Mouse (Mus musculus) embryonic facial prominence, embryonic 13.5 days (tissue): Measurements from ENCODE around the gene Olfr1348. TPM values are rescaled to one million over a fixed set of nuclear protein-coding genes. Genes with fewer than 3 reads are reported as not detected.
"Not testable (repeated sequence)": the region's sequence is repeated elsewhere in the genome, so short reads cannot be mapped to it uniquely, and the experiment has no call there.

ENCODE experiments used
- ATAC-seq: fragments of 200-750 bp; cut with Nextera tagmentation; 2 replicates; pipeline ENCODE4 v1.8.0; 2017; ENCODE audit warnings: low read depth; ENCODE audit not compliant: insufficient number of reproducible peaks, insufficient read depth, low FRiP score, low TSS enrichment
- H3K27ac ChIP-seq: fragments of 300-500 bp; sonication (generic); 2 replicates; pipeline ENCODE4 v1.5.1; 2015; ENCODE audit warnings: moderate library complexity, mild to moderate bottlenecking, inconsistent platforms
- H3K27me3 ChIP-seq: fragments of 300-500 bp; sonication (generic); 2 replicates; pipeline ENCODE4 v1.6.1; 2015; ENCODE audit warnings: mild to moderate bottlenecking, inconsistent platforms
- H3K36me3 ChIP-seq: fragments of 300-500 bp; sonication (generic); 2 replicates; pipeline ENCODE4 v1.6.1; 2015; ENCODE audit warnings: mild to moderate bottlenecking, inconsistent platforms
- H3K4me1 ChIP-seq: fragments of 300-500 bp; sonication (generic); 2 replicates; pipeline ENCODE4 v1.6.1; 2015; ENCODE audit warnings: inconsistent platforms
- H3K4me2 ChIP-seq: fragments of 300-500 bp; sonication (generic); 2 replicates; pipeline ENCODE4 v1.6.1; 2015; ENCODE audit warnings: moderate library complexity, mild to moderate bottlenecking, inconsistent platforms
- H3K4me3 ChIP-seq: fragments of 300-500 bp; sonication (generic); 2 replicates; pipeline ENCODE4 v1.5.1; 2015; ENCODE audit warnings: mild to moderate bottlenecking, inconsistent platforms
- H3K9ac ChIP-seq: fragments of 300-500 bp; sonication (generic); 2 replicates; pipeline ENCODE4 v1.6.1; 2015; ENCODE audit warnings: mild to moderate bottlenecking, inconsistent platforms
- H3K9me3 ChIP-seq: fragments of 300-500 bp; sonication (generic); 2 replicates; pipeline ENCODE4 v1.6.1; 2016; ENCODE audit warnings: inconsistent platforms
- WGBS: fragments of 180-500 bp; shearing (Covaris S2); methylation state at CpG from one replicate; pipeline ENCODE4 v1.1.7; 2015; ENCODE audit warnings: mixed read lengths; 5-methylcytosine and 5-hydroxymethylcytosine counted together
- polyA plus RNA-seq: library from polyadenylated mRNA; unstranded; fragments of >200 nt; fragmentation: Nextera tagmentation; extraction: Ambion mirVana; gene quantifications from 2 replicates; pipeline ENCODE4 v1.2.1, GENCODE M21; 2015

Gene Olfr1348
- polyA plus RNA-seq = not detected in 2 replicates

GRCm38 (mm10) chr7:6508648-6509047 is at the start of gene Olfr1348:
TSS of gene Olfr1348 (minus strand) at chr7:6508748.
- Histone ChIP-seq H3K36me3 (no peaks in the 10 kb centered on the region), H3K4me2 (no peak within 1 kb of the TSS), H3K27ac (no peak within 1 kb of the TSS), H3K27me3 (no peaks in the 10 kb centered on the region), H3K9me3 (no peaks in the 10 kb centered on the region; the same call in 1 of the 2 replicates), H3K4me1 (no peaks in the 10 kb centered on the region), H3K4me3 (no peak within 1 kb of the TSS), H3K9ac (no peak within 1 kb of the TSS)
- 90% methylated on average over 1 of the region's 1 CpGs for WGBS
- no peak for ATAC-seq

GRCm38 (mm10) chr7:6526141-6526540 is 17.6 kb upstream of the Olfr1348 start:
- peaks cover 31% of the 10 kb centered on the region for H3K9me3 ChIP-seq
- no peak for ATAC-seq
- no peaks in the 10 kb centered on the region for H3K4me1 ChIP-seq
- no peak overlapping the region for H3K4me2 ChIP-seq
- no peaks in the 10 kb centered on the region for H3K27me3 ChIP-seq
- no peak overlapping the region for H3K4me3 ChIP-seq
- no peak overlapping the region for H3K9ac ChIP-seq
- WGBS = 61% methylated on average over 5 of the region's 5 CpGs
- no peak overlapping the region for H3K27ac ChIP-seq
- H3K36me3 ChIP-seq = no peaks in the 10 kb centered on the region

GRCm38 (mm10) chr7:6525001-6525400 is 16.5 kb upstream of the Olfr1348 start:
- H3K4me1 ChIP-seq = no peaks in the 10 kb centered on the region
- peaks cover 31% of the 10 kb centered on the region for H3K9me3 ChIP-seq
- H3K27me3 ChIP-seq = no peaks in the 10 kb centered on the region
- WGBS = 62% methylated on average over 3 of the region's 3 CpGs
- H3K27ac ChIP-seq = no peak overlapping the region
- no peaks in the 10 kb centered on the region for H3K36me3 ChIP-seq
- no peak overlapping the region for H3K9ac ChIP-seq
- ATAC-seq = no peak
- H3K4me2 ChIP-seq = no peak overlapping the region
- H3K4me3 ChIP-seq = no peak overlapping the region

DNA sequence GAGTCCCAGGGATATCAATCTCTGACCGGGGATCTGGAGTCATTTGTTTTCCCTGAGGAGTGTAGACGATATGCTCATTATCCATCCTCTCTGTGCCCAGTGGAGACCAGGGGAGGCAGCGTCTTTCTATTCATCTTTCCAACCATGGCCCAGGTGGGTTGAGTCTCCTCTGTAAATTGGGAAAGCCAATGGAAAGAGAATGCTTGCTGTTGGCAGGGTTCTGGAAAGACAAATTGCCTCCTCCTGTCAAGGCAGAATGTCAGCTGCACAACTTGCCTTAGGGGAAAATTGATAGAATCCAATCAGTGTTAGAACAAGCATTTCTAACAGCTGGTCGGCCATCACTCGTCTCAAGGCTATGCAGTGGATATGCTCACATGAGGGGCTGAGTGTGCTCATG is 14.3 kb upstream of the Olfr1348 start, which contains the start of gene Olfr1349:
Gene Olfr1349, minus strand, starts transcription at position 101 of the 400 bp plus-strand sequence.
- Histone ChIP-seq H3K4me1 (no peaks in the 10 kb centered on the region), H3K4me3 (no peak within 1 kb of the TSS), H3K27me3 (no peaks in the 10 kb centered on the region), H3K9ac (no peak within 1 kb of the TSS), H3K4me2 (no peak within 1 kb of the TSS), H3K27ac (no peak within 1 kb of the TSS), H3K9me3 (peaks cover 23% of the 10 kb centered on the region), H3K36me3 (no peaks in the 10 kb centered on the region)
- ATAC-seq = no peak
- 86% methylated on average over 5 of the region's 5 CpGs for WGBS

DNA sequence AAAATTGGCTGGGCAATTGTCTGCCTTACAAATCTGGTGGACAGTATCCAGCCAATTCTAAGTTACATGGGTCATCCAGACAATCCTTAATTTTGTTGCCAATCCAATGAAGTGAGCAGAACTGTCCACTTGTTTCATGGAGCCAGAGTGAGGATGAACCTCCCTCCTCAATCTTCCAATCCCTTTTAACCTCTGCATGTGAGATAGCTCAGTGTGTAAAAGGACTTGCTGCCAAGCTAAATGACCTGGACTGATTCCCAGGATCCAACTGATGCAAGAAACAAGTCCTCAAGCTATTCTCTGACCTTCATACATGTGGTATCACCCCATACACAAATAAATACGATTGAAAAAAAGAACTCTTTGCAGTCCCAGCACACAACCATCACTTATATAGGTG is 13.1 kb upstream of the Olfr1348 start:
- Histone ChIP-seq H3K9me3 (peaks cover 21% of the 10 kb centered on the region), H3K4me1 (no peaks in the 10 kb centered on the region), H3K27me3 (no peaks in the 10 kb centered on the region), H3K4me2 (no peak overlapping the region), H3K9ac (no peak overlapping the region), H3K36me3 (no peaks in the 10 kb centered on the region), H3K27ac (no peak overlapping the region), H3K4me3 (no peak overlapping the region)
- 17% methylated on average over 1 of the region's 1 CpGs for WGBS
- ATAC-seq = no peak

- Histone ChIP-seq H3K4me2 (no peak within 1 kb of the TSS), H3K4me1 (no peaks in the 10 kb centered on the region), H3K36me3 (no peaks in the 10 kb centered on the region), H3K27ac (no peak within 1 kb of the TSS), H3K4me3 (no peak within 1 kb of the TSS), H3K27me3 (no peaks in the 10 kb centered on the region), H3K9ac (no peak within 1 kb of the TSS), H3K9me3 (peaks cover 3% of the 10 kb centered on the region; the same call in 1 of the 2 replicates)
- no peak for ATAC-seq
- WGBS = 62% methylated on average over 1 of the region's 1 CpGs
Observed at GRCm38 (mm10) chr7:6499655-6500054, 8.9 kb downstream of the Olfr1348 start, which contains the start of gene Olfr1347. TSS of gene Olfr1347 (minus strand) at chr7:6499755.

DNA sequence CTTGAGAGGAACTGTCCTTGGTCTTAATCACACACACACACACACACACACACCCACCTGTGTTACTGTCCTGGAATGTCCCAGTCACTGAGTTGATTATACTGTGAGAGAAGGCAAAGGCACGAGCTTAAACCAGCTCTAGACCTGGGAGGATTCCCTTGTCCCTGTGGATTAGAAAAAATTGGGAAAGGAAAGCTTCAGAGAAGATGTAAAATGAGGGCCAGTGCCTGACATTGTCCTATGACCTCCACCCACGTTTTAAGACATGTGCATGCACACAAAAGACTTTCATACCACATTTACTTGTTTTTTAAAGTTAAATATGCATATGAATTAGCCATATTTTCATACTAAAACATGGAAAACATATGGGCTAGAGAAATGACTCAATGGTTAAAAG is 21.7 kb downstream of the Olfr1348 start, which contains the start of gene Olfr5:
Gene Olfr5, minus strand, starts transcription at position 101 of the 400 bp plus-strand sequence.
- 24% methylated on average over 2 of the region's 2 CpGs for WGBS
- ATAC-seq = no peak
- Histone ChIP-seq H3K27me3 (no peaks in the 10 kb centered on the region), H3K36me3 (no peaks in the 10 kb centered on the region), H3K9me3 (0 out of 2 replicates have a peak, but pooled peaks cover 5% of the 10 kb centered on the region), H3K27ac (no peak within 1 kb of the TSS), H3K4me1 (no peaks in the 10 kb centered on the region), H3K4me3 (no peak within 1 kb of the TSS), H3K4me2 (no peak within 1 kb of the TSS), H3K9ac (no peak within 1 kb of the TSS)

- H3K36me3 ChIP-seq, ATAC-seq, H3K9ac ChIP-seq, H3K27me3 ChIP-seq, H3K4me3 ChIP-seq, H3K4me2 ChIP-seq, H3K27ac ChIP-seq, H3K4me1 ChIP-seq: not testable (repeated sequence)
- peaks cover 12% of the 10 kb centered on the region for H3K9me3 ChIP-seq
- 82% methylated on average over 2 of the region's 2 CpGs for WGBS
Observed at GRCm38 (mm10) chr7:6477633-6478032, 30.9 kb downstream of the Olfr1348 start.

DNA sequence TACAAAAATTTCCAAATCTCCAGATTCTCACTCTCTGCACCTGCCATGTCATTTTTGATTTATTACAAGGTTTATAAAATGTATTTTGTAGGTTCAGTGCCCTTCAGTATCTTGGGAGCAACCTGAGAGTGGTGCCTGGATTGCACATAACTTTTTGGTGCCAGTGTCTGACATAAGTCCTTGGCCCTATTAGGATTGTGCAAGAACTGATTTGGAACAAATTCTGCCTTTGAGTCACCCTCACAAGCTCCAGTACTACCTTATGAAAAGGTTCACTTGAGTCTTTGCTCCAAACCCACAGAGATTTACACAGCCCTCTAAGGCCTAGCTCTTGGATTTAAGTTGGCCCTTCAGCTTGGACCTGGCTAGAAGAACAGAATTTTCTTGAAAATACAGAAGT is 41.6 kb downstream of the Olfr1348 start, which contains the start of gene Olfr1346:
Gene Olfr1346, plus strand, starts transcription at position 151 of the 400 bp plus-strand sequence.
- ATAC-seq = no peak
- no peak within 1 kb of the TSS for H3K4me2 ChIP-seq
- H3K9ac ChIP-seq = no peak within 1 kb of the TSS
- no peak within 1 kb of the TSS for H3K4me3 ChIP-seq
- H3K4me1 ChIP-seq = no peaks in the 10 kb centered on the region
- 0 out of 2 replicates have a peak, but pooled peaks cover 3% of the 10 kb centered on the region for H3K9me3 ChIP-seq
- H3K27me3 ChIP-seq = no peaks in the 10 kb centered on the region
- no peak within 1 kb of the TSS for H3K27ac ChIP-seq
- H3K36me3 ChIP-seq = no peaks in the 10 kb centered on the region

- no peak for ATAC-seq
- WGBS = 47% methylated on average over 3 of the region's 3 CpGs
- no peak overlapping the region for H3K4me3 ChIP-seq
Observed at GRCm38 (mm10) chr7:6456399-6456798, 52.1 kb downstream of the Olfr1348 start.

GRCm38 (mm10) chr7:6455868-6456267 is 52.7 kb downstream of the Olfr1348 start, which contains the start of gene Olfr1336:
TSS of gene Olfr1336 (plus strand) at chr7:6456168.
- Histone ChIP-seq H3K36me3 (no peaks in the 10 kb centered on the region), H3K9me3 (peaks cover 5% of the 10 kb centered on the region; the same call in 1 of the 2 replicates), H3K4me1 (no peaks in the 10 kb centered on the region), H3K27ac (no peak within 1 kb of the TSS), H3K4me2 (no peak within 1 kb of the TSS), H3K27me3 (no peaks in the 10 kb centered on the region), H3K9ac (no peak within 1 kb of the TSS), H3K4me3 (no peak within 1 kb of the TSS)
- no peak for ATAC-seq

More at GRCm38 (mm10) chr7:6456399-6456798, 52.1 kb downstream of the Olfr1348 start:
- H3K9ac ChIP-seq = no peak overlapping the region
- no peaks in the 10 kb centered on the region for H3K4me1 ChIP-seq
- no peaks in the 10 kb centered on the region for H3K27me3 ChIP-seq
- peaks cover 5% of the 10 kb centered on the region; the same call in 1 of the 2 replicates for H3K9me3 ChIP-seq
- no peak overlapping the region for H3K4me2 ChIP-seq
- H3K27ac ChIP-seq = no peak overlapping the region
- H3K36me3 ChIP-seq = no peaks in the 10 kb centered on the region
